Mouse (Mus musculus): Measurements from ENCODE around the gene Hist1h3a. TPM values are rescaled to one million over a fixed set of nuclear protein-coding genes. Genes with fewer than 3 reads are reported as not detected.
"Not testable (repeated sequence)": the region's sequence is repeated elsewhere in the genome, so short reads cannot be mapped to it uniquely, and the experiment has no call there.

Hist1h3a gene
- polyA plus RNA-seq, 1 experiment from 2014 or later = 1.1 TPM

GRCm38 (mm10) chr13:23737091-23737490 lies 25.1 kb downstream of the Hist1h3a start:
- H3K4me1 ChIP-seq (replicated peaks) = peaks cover 28% of the 10 kb centered on the region
- no peak overlapping the region for H3K4me2 ChIP-seq
- no peaks in the 10 kb centered on the region for H3K9me3 ChIP-seq
- no peak overlapping the region for H3K27ac ChIP-seq (replicated peaks)
- no peak overlapping the region for H3K4me3 ChIP-seq
- H3K36me3 ChIP-seq = no peaks in the 10 kb centered on the region
- no peak overlapping the region for H3K9ac ChIP-seq
- ATAC-seq (ENCODE audit: low read depth) = no peak
- WGBS = 75% methylated on average over 5 of the region's 5 CpGs
- no peaks in the 10 kb centered on the region for H3K27me3 ChIP-seq

- Histone ChIP-seq H3K4me1 (replicated peaks) (no peaks in the 10 kb centered on the region), H3K9ac (no peak overlapping the region), H3K9me3 (no peaks in the 10 kb centered on the region), H3K4me2 (no peak overlapping the region), H3K27ac (replicated peaks) (no peak overlapping the region), H3K36me3 (no peaks in the 10 kb centered on the region), H3K4me3 (no peak overlapping the region), H3K27me3 (no peaks in the 10 kb centered on the region)
- WGBS = 26% methylated on average over 8 of the region's 8 CpGs
- no peak for ATAC-seq (ENCODE audit: low read depth)
Measured at GRCm38 (mm10) chr13:23732156-23732804, 29.9 kb downstream of the Hist1h3a start.

- no peak overlapping the region for H3K4me2 ChIP-seq
- no peaks in the 10 kb centered on the region for H3K9me3 ChIP-seq
- H3K4me3 ChIP-seq = no peak overlapping the region
- WGBS = 37% methylated on average over 8 of the region's 8 CpGs
- no peak for ATAC-seq (ENCODE audit: low read depth)
- H3K27me3 ChIP-seq = no peaks in the 10 kb centered on the region
- H3K4me1 ChIP-seq (replicated peaks) = no peaks in the 10 kb centered on the region
- no peak overlapping the region for H3K27ac ChIP-seq (replicated peaks)
- H3K9ac ChIP-seq = no peak overlapping the region
- no peaks in the 10 kb centered on the region for H3K36me3 ChIP-seq
Measured at GRCm38 (mm10) chr13:23730479-23730878, 31.7 kb downstream of the Hist1h3a start.

GRCm38 (mm10) chr13:23729706-23730105 lies 32.5 kb downstream of the Hist1h3a start:
- H3K27ac ChIP-seq (replicated peaks) = no peak overlapping the region
- H3K4me3 ChIP-seq = no peak overlapping the region
- no peaks in the 10 kb centered on the region for H3K27me3 ChIP-seq
- no peaks in the 10 kb centered on the region for H3K36me3 ChIP-seq
- no peak overlapping the region for H3K4me2 ChIP-seq
- H3K4me1 ChIP-seq (replicated peaks) = no peaks in the 10 kb centered on the region
- 90% methylated on average over 5 of the region's 5 CpGs for WGBS
- ATAC-seq (ENCODE audit: low read depth) = no peak
- no peaks in the 10 kb centered on the region for H3K9me3 ChIP-seq
- no peak overlapping the region for H3K9ac ChIP-seq

GRCm38 (mm10) chr13:23729192-23729525 lies 33.0 kb downstream of the Hist1h3a start:
- H3K4me1 ChIP-seq (replicated peaks) = no peaks in the 10 kb centered on the region
- H3K9ac ChIP-seq = no peak overlapping the region
- H3K9me3 ChIP-seq = no peaks in the 10 kb centered on the region
- ATAC-seq (ENCODE audit: low read depth) = no peak
- no peak overlapping the region for H3K4me3 ChIP-seq
- H3K27ac ChIP-seq (replicated peaks) = no peak overlapping the region
- 94% methylated on average over 9 of the region's 9 CpGs for WGBS
- H3K36me3 ChIP-seq = no peaks in the 10 kb centered on the region
- H3K27me3 ChIP-seq = no peaks in the 10 kb centered on the region
- no peak overlapping the region for H3K4me2 ChIP-seq

GRCm38 (mm10) chr13:23728472-23729191 lies 33.6 kb downstream of the Hist1h3a start:
- H3K4me1 ChIP-seq (replicated peaks) = no peaks in the 10 kb centered on the region
- H3K9me3 ChIP-seq = no peaks in the 10 kb centered on the region
- no peaks in the 10 kb centered on the region for H3K27me3 ChIP-seq
- no peak for ATAC-seq (ENCODE audit: low read depth)
- H3K4me2 ChIP-seq = no peak overlapping the region
- H3K36me3 ChIP-seq = no peaks in the 10 kb centered on the region
- 91% methylated on average over 18 of the region's 18 CpGs for WGBS
- no peak overlapping the region for H3K4me3 ChIP-seq
- no peak overlapping the region for H3K9ac ChIP-seq
- H3K27ac ChIP-seq (replicated peaks) = no peak overlapping the region

- Histone ChIP-seq H3K9me3 (no peaks in the 10 kb centered on the region), H3K4me3 (no peak overlapping the region), H3K36me3 (no peaks in the 10 kb centered on the region), H3K9ac (no peak overlapping the region), H3K27me3 (no peaks in the 10 kb centered on the region), H3K4me1 (replicated peaks) (no peaks in the 10 kb centered on the region), H3K27ac (replicated peaks) (no peak overlapping the region), H3K4me2 (no peak overlapping the region)
- ATAC-seq (ENCODE audit: low read depth) = no peak
- 60% methylated on average over 1 of the region's 1 CpGs for WGBS
Measured at GRCm38 (mm10) chr13:23725213-23725612, 37.0 kb downstream of the Hist1h3a start.

GRCm38 (mm10) chr13:23724239-23724638 lies 37.9 kb downstream of the Hist1h3a start:
- no peak for ATAC-seq (ENCODE audit: low read depth)
- no peaks in the 10 kb centered on the region for H3K9me3 ChIP-seq
- H3K27ac ChIP-seq (replicated peaks) = no peak overlapping the region
- H3K4me1 ChIP-seq (replicated peaks) = no peaks in the 10 kb centered on the region
- no peaks in the 10 kb centered on the region for H3K36me3 ChIP-seq
- WGBS = 88% methylated on average over 4 of the region's 4 CpGs
- H3K27me3 ChIP-seq = no peaks in the 10 kb centered on the region
- H3K4me2 ChIP-seq = no peak overlapping the region
- H3K4me3 ChIP-seq = no peak overlapping the region
- no peak overlapping the region for H3K9ac ChIP-seq

GRCm38 (mm10) chr13:23717593-23718245 lies 44.5 kb downstream of the Hist1h3a start:
- not testable (repeated sequence) for H3K27ac ChIP-seq (replicated peaks); H3K4me2 ChIP-seq; ATAC-seq (ENCODE audit: low read depth); H3K9me3 ChIP-seq; H3K9ac ChIP-seq; H3K4me3 ChIP-seq; H3K27me3 ChIP-seq; H3K4me1 ChIP-seq (replicated peaks); H3K36me3 ChIP-seq
- WGBS = 25% methylated on average over 2 of the region's 2 CpGs

- 0 out of 2 replicates have a peak, but pooled peaks cover 5% of the 10 kb centered on the region for H3K4me1 ChIP-seq (replicated peaks)
- H3K27ac ChIP-seq (replicated peaks) = no peak overlapping the region
- no peaks in the 10 kb centered on the region for H3K27me3 ChIP-seq
- no peaks in the 10 kb centered on the region for H3K36me3 ChIP-seq
- no peak overlapping the region for H3K9ac ChIP-seq
- H3K9me3 ChIP-seq = no peaks in the 10 kb centered on the region
- WGBS = 65% methylated on average over 11 of the region's 11 CpGs
- no peak overlapping the region for H3K4me3 ChIP-seq
- ATAC-seq (ENCODE audit: low read depth) = no peak
- H3K4me2 ChIP-seq = no peak overlapping the region
Measured at GRCm38 (mm10) chr13:23717176-23717575, 45.0 kb downstream of the Hist1h3a start.

- H3K4me2 ChIP-seq = no peak overlapping the region
- H3K4me1 ChIP-seq (replicated peaks) = 0 out of 2 replicates have a peak, but pooled peaks cover 5% of the 10 kb centered on the region
- no peak for ATAC-seq (ENCODE audit: low read depth)
- WGBS = 86% methylated on average over 5 of the region's 5 CpGs
- 0 out of 2 replicates have a peak, but pooled peaks cover 2% of the 10 kb centered on the region for H3K27me3 ChIP-seq
- H3K9me3 ChIP-seq = no peaks in the 10 kb centered on the region
- no peak overlapping the region for H3K9ac ChIP-seq
- H3K4me3 ChIP-seq = no peak overlapping the region
- no peak overlapping the region for H3K27ac ChIP-seq (replicated peaks)
- H3K36me3 ChIP-seq = no peaks in the 10 kb centered on the region
Measured at GRCm38 (mm10) chr13:23716261-23717042, 45.7 kb downstream of the Hist1h3a start.
